Mouse (Mus musculus) neural tube, embryonic 14.5 days (tissue): ENCODE data around the gene Gm36210. TPM values are rescaled to one million over a fixed set of nuclear protein-coding genes. Genes with fewer than 3 reads are reported as not detected.
"Not testable (repeated sequence)": the region's sequence is repeated elsewhere in the genome, so short reads cannot be mapped to it uniquely, and the experiment has no call there.

ENCODE experiments used
- ATAC-seq: fragments of 200-750 bp; cut with Nextera tagmentation; 2 replicates; pipeline ENCODE4 v1.8.0; 2017; ENCODE audit warnings: low read depth, mild to moderate bottlenecking, moderate TSS enrichment, moderate library complexity
- H3K27ac ChIP-seq: fragments of 300-500 bp; sonication (generic); 2 replicates; pipeline ENCODE4 v1.5.1; 2014; ENCODE audit warnings: low read depth, mild to moderate bottlenecking, control low read depth, low read length, moderate library complexity, mixed read lengths
- H3K27me3 ChIP-seq: fragments of 300-500 bp; sonication (generic); 2 replicates; pipeline ENCODE4 v1.6.1; 2014; ENCODE audit warnings: low read length; ENCODE audit not compliant: control insufficient read depth, insufficient read depth
- H3K36me3 ChIP-seq: fragments of 300-500 bp; sonication (generic); 2 replicates; pipeline ENCODE4 v1.6.1; 2014; ENCODE audit warnings: low read length, mixed read lengths; ENCODE audit not compliant: control insufficient read depth, insufficient read depth
- H3K4me1 ChIP-seq: fragments of 300-500 bp; sonication (generic); 2 replicates; pipeline ENCODE4 v1.6.1; 2014; ENCODE audit warnings: low read length; ENCODE audit not compliant: control insufficient read depth, insufficient read depth
- H3K4me2 ChIP-seq: fragments of 300-500 bp; sonication (generic); 2 replicates; pipeline ENCODE4 v1.6.1; 2014; ENCODE audit warnings: mild to moderate bottlenecking, low read depth, low read length, control low read depth
- H3K4me3 ChIP-seq: fragments of 300-500 bp; sonication (generic); 2 replicates; pipeline ENCODE4 v1.5.1; 2014; ENCODE audit warnings: low read depth, low read length, control low read depth, mixed read lengths
- H3K9ac ChIP-seq: fragments of 300-500 bp; sonication (generic); replicated peaks from 2 replicates; pipeline ENCODE4 v1.6.1; 2014; ENCODE audit warnings: low read depth, mild to moderate bottlenecking, control low read depth, low read length, mixed read lengths
- H3K9me3 ChIP-seq: fragments of 300-500 bp; sonication (generic); 2 replicates; pipeline ENCODE4 v1.6.1; 2016; ENCODE audit warnings: low read length; ENCODE audit not compliant: control insufficient read depth
- WGBS: fragments of 180-500 bp; shearing (Covaris S2); extraction: QIAGEN DNeasy Blood & Tissue Kit; methylation state at CpG from one replicate; pipeline ENCODE4 v1.1.7; 2014; 5-methylcytosine and 5-hydroxymethylcytosine counted together
- polyA plus RNA-seq: library from polyadenylated mRNA; unstranded; fragments of >200 nt; fragmentation: Nextera tagmentation; extraction: Ambion mirVana; gene quantifications from 2 replicates; pipeline ENCODE4 v1.2.1, GENCODE M21; 2014

Gene Gm36210
- polyA plus RNA-seq, 1 experiment from 2014 or later, result 0.37 TPM

GRCm38 (mm10) chr7:4870133-4870532, 36.2 kb downstream of the Gm36210 start, which contains the start of gene Isoc2b:
TSS of gene Isoc2b (minus strand) at chr7:4870258.
- H3K4me3 ChIP-seq, result no peak within 1 kb of the TSS
- H3K27ac ChIP-seq, result no peak within 1 kb of the TSS
- 49% methylated on average over 6 of the region's 6 CpGs for WGBS
- H3K9ac ChIP-seq, result no peak within 1 kb of the TSS
- H3K4me2 ChIP-seq, result no peak within 1 kb of the TSS
- no peaks in the 10 kb centered on the region for H3K27me3 ChIP-seq
- no peaks in the 10 kb centered on the region for H3K9me3 ChIP-seq
- H3K4me1 ChIP-seq, result no peaks in the 10 kb centered on the region
- no peaks in the 10 kb centered on the region for H3K36me3 ChIP-seq
- ATAC-seq, result no peak

GRCm38 (mm10) chr7:4866631-4867180, 39.6 kb downstream of the Gm36210 start:
- no peaks in the 10 kb centered on the region for H3K27me3 ChIP-seq
- peak overlapping the region; percentile 80 for H3K27ac ChIP-seq
- no peaks in the 10 kb centered on the region for H3K9me3 ChIP-seq
- peak overlapping the region; percentile 59 for H3K4me3 ChIP-seq
- H3K4me2 ChIP-seq, result peak overlapping the region; percentile 73
- peak overlapping the region; percentile 69 for H3K9ac ChIP-seq
- WGBS, result 39% methylated on average over 10 of the region's 10 CpGs
- no peaks in the 10 kb centered on the region for H3K4me1 ChIP-seq
- H3K36me3 ChIP-seq, result no peaks in the 10 kb centered on the region
- no peak for ATAC-seq

GRCm38 (mm10) chr7:4865579-4866493, 40.5 kb downstream of the Gm36210 start:
- WGBS, result 3% methylated on average over 40 of the region's 40 CpGs
- Histone ChIP-seq H3K4me1 (no peaks in the 10 kb centered on the region), H3K36me3 (no peaks in the 10 kb centered on the region), H3K9ac (peak overlapping the region; percentile 69), H3K9me3 (no peaks in the 10 kb centered on the region), H3K4me2 (peak overlapping the region; percentile 73), H3K27me3 (no peaks in the 10 kb centered on the region), H3K27ac (peak overlapping the region; percentile 80), H3K4me3 (peak overlapping the region; percentile 59)
- ATAC-seq, result peak; percentile 100

- no peaks in the 10 kb centered on the region for H3K9me3 ChIP-seq
- H3K36me3 ChIP-seq, result no peaks in the 10 kb centered on the region
- 56% methylated on average over 5 of the region's 5 CpGs for WGBS
- 0 out of 2 replicates have a peak overlapping the region, but pooled peaks have one; percentile 69 for H3K27ac ChIP-seq
- no peaks in the 10 kb centered on the region for H3K4me1 ChIP-seq
- ATAC-seq, result no peak
- peak overlapping the region; percentile 59; the same call in 1 of the 2 replicates for H3K4me3 ChIP-seq
- no peak overlapping the region for H3K4me2 ChIP-seq
- H3K9ac ChIP-seq, result no peak overlapping the region
- no peaks in the 10 kb centered on the region for H3K27me3 ChIP-seq
Observed at GRCm38 (mm10) chr7:4865090-4865489, 41.2 kb downstream of the Gm36210 start.

GRCm38 (mm10) chr7:4864130-4864845, 42.0 kb downstream of the Gm36210 start:
- no peak overlapping the region for H3K4me3 ChIP-seq
- no peaks in the 10 kb centered on the region for H3K36me3 ChIP-seq
- no peak overlapping the region for H3K4me2 ChIP-seq
- no peak overlapping the region for H3K9ac ChIP-seq
- H3K27me3 ChIP-seq, result no peaks in the 10 kb centered on the region
- no peak for ATAC-seq
- H3K9me3 ChIP-seq, result no peaks in the 10 kb centered on the region
- H3K27ac ChIP-seq, result no peak overlapping the region
- 87% methylated on average over 5 of the region's 5 CpGs for WGBS
- no peaks in the 10 kb centered on the region for H3K4me1 ChIP-seq

GRCm38 (mm10) chr7:4863541-4864080, 42.7 kb downstream of the Gm36210 start:
- Histone ChIP-seq H3K4me1 (no peaks in the 10 kb centered on the region), H3K4me3 (no peak overlapping the region), H3K9ac (no peak overlapping the region), H3K9me3 (no peaks in the 10 kb centered on the region), H3K27me3 (no peaks in the 10 kb centered on the region), H3K36me3 (no peaks in the 10 kb centered on the region), H3K4me2 (no peak overlapping the region), H3K27ac (no peak overlapping the region)
- ATAC-seq, result no peak
- 81% methylated on average over 7 of the region's 7 CpGs for WGBS

GRCm38 (mm10) chr7:4863041-4863440, 43.3 kb downstream of the Gm36210 start:
- Histone ChIP-seq H3K9ac (no peak overlapping the region), H3K4me1 (no peaks in the 10 kb centered on the region), H3K9me3 (no peaks in the 10 kb centered on the region), H3K27ac (no peak overlapping the region), H3K27me3 (no peaks in the 10 kb centered on the region), H3K4me2 (no peak overlapping the region), H3K36me3 (no peaks in the 10 kb centered on the region), H3K4me3 (no peak overlapping the region)
- no peak for ATAC-seq
- WGBS, result 56% methylated on average over 1 of the region's 1 CpGs

- not testable (repeated sequence) for H3K9ac ChIP-seq, H3K9me3 ChIP-seq, H3K27me3 ChIP-seq, H3K4me1 ChIP-seq, H3K36me3 ChIP-seq, H3K27ac ChIP-seq, ATAC-seq, H3K4me2 ChIP-seq, H3K4me3 ChIP-seq
- 80% methylated on average over 3 of the region's 3 CpGs for WGBS
Observed at GRCm38 (mm10) chr7:4860926-4861325, 45.4 kb downstream of the Gm36210 start.
